Mouse (Mus musculus): ENCODE data around the gene Xpo4. TPM values are rescaled to one million over a fixed set of nuclear protein-coding genes. Genes with fewer than 3 reads are reported as not detected.
A peak's percentile ranks its signal among the peaks of the same experiment; 100 is the strongest.

Xpo4 gene
- total RNA-seq, 1 experiment from 2014 or later, result 38.5 TPM

- 0 out of 4 replicates have a peak, but pooled peaks of 1 of the 2 experiments have one; percentile 10 for ATAC-seq (replicated peaks in 1 of 2; ENCODE audit: insufficient read depth in 1 of 2, low FRiP score in 2 of 2, low TSS enrichment in 1 of 2, low read depth in 1 of 2, poor library complexity in 2 of 2, severe bottlenecking in 2 of 2)
These were observed 42.3 kb downstream of the Xpo4 start for GRCm38 (mm10) chr14:57622934-57623333.

DNA sequence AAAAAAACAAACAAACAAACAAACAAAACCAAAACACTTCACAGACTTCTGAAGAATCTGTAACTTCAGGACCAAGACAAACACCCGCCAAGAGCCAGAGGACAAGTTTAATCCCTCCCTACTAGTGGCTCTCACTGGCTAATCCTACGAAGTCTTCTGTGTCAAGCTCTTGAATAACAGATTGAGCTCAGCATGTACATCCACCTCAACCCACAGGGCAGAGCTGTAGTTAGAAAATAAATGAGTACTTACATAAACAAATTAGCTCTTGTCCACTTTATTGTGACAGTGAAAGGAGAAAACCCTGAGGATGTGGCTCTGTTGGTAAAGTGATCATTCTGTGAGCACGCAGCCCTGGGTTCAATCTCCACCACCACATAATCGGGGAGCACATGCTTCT, 43.5 kb downstream of the Xpo4 start:
- ATAC-seq (replicated peaks in 1 of 2; ENCODE audit: insufficient read depth in 1 of 2, low FRiP score in 2 of 2, low TSS enrichment in 1 of 2, low read depth in 1 of 2, poor library complexity in 2 of 2, severe bottlenecking in 2 of 2), result no peak

- no peak for ATAC-seq (replicated peaks in 1 of 2; ENCODE audit: insufficient read depth in 1 of 2, low FRiP score in 2 of 2, low TSS enrichment in 1 of 2, low read depth in 1 of 2, poor library complexity in 2 of 2, severe bottlenecking in 2 of 2)
These were observed 44.5 kb downstream of the Xpo4 start for GRCm38 (mm10) chr14:57620598-57621236.

- peak; percentile 82 for ATAC-seq (replicated peaks in 1 of 2; ENCODE audit: insufficient read depth in 1 of 2, low FRiP score in 2 of 2, low TSS enrichment in 1 of 2, low read depth in 1 of 2, poor library complexity in 2 of 2, severe bottlenecking in 2 of 2)
These were observed 45.7 kb downstream of the Xpo4 start for GRCm38 (mm10) chr14:57619487-57619886.

GRCm38 (mm10) chr14:57617675-57618074, 47.6 kb downstream of the Xpo4 start:
- no peak for ATAC-seq (replicated peaks in 1 of 2; ENCODE audit: insufficient read depth in 1 of 2, low FRiP score in 2 of 2, low TSS enrichment in 1 of 2, low read depth in 1 of 2, poor library complexity in 2 of 2, severe bottlenecking in 2 of 2)

- no peak for ATAC-seq (replicated peaks in 1 of 2; ENCODE audit: insufficient read depth in 1 of 2, low FRiP score in 2 of 2, low TSS enrichment in 1 of 2, low read depth in 1 of 2, poor library complexity in 2 of 2, severe bottlenecking in 2 of 2)
These were observed 48.8 kb downstream of the Xpo4 start for GRCm38 (mm10) chr14:57616339-57616965.

- no peak for ATAC-seq (replicated peaks in 1 of 2; ENCODE audit: insufficient read depth in 1 of 2, low FRiP score in 2 of 2, low TSS enrichment in 1 of 2, low read depth in 1 of 2, poor library complexity in 2 of 2, severe bottlenecking in 2 of 2)
These were observed 49.4 kb downstream of the Xpo4 start for GRCm38 (mm10) chr14:57615828-57616227.

DNA sequence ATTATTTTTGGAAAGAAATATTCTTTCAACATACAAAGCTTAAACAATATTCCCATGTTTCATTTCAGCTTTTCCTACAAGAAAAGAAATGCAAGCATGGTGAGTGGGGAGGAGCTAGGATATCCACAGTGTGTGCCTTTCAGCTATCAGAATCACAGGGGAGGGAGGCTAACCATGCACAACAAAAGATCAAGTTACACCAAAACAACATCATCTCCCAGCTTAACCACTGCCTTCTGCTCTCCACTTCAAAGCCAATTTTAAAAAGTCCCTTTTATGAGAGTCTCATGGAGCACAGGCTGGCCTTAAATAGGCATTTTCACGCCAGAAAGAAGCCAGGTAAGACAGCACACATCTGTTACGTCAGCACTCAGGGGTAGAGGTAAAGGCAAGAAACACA, 54.2 kb downstream of the Xpo4 start:
- no peak for ATAC-seq (replicated peaks in 1 of 2; ENCODE audit: insufficient read depth in 1 of 2, low FRiP score in 2 of 2, low TSS enrichment in 1 of 2, low read depth in 1 of 2, poor library complexity in 2 of 2, severe bottlenecking in 2 of 2)

- ATAC-seq (replicated peaks in 1 of 2; ENCODE audit: insufficient read depth in 1 of 2, low FRiP score in 2 of 2, low TSS enrichment in 1 of 2, low read depth in 1 of 2, poor library complexity in 2 of 2, severe bottlenecking in 2 of 2), result no peak
These were observed 55.4 kb downstream of the Xpo4 start for GRCm38 (mm10) chr14:57609816-57610329.

DNA sequence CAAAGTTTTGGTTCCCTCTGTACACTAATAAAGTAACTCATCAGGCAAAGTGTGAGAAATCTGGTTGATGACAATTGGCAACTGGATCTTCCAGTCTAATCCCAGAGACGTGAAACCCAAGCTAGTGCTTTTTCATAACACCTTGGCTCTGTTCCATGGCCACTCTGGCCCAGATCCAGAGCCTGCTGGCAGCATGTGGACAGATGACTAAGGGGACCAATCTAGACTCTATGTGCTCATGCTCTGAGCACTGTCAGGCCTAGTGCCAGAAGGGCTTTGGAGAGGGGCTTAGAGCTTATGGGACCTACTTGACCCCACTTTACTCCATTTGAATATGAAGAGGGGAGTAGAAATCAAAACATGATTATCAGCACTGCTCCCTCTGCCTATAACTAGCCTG, 57.7 kb downstream of the Xpo4 start:
- ATAC-seq (replicated peaks in 1 of 2; ENCODE audit: insufficient read depth in 1 of 2, low FRiP score in 2 of 2, low TSS enrichment in 1 of 2, low read depth in 1 of 2, poor library complexity in 2 of 2, severe bottlenecking in 2 of 2), result peak in 1 of 2 experiments; percentile 45; a peak in 1 of 4 replicates

- ATAC-seq (replicated peaks in 1 of 2; ENCODE audit: insufficient read depth in 1 of 2, low FRiP score in 2 of 2, low TSS enrichment in 1 of 2, low read depth in 1 of 2, poor library complexity in 2 of 2, severe bottlenecking in 2 of 2), result no peak
These were observed 58.4 kb downstream of the Xpo4 start for GRCm38 (mm10) chr14:57606663-57607365.

GRCm38 (mm10) chr14:57593279-57593678, 72.0 kb downstream of the Xpo4 start:
- ATAC-seq (replicated peaks in 1 of 2; ENCODE audit: insufficient read depth in 1 of 2, low FRiP score in 2 of 2, low TSS enrichment in 1 of 2, low read depth in 1 of 2, poor library complexity in 2 of 2, severe bottlenecking in 2 of 2), result no peak

DNA sequence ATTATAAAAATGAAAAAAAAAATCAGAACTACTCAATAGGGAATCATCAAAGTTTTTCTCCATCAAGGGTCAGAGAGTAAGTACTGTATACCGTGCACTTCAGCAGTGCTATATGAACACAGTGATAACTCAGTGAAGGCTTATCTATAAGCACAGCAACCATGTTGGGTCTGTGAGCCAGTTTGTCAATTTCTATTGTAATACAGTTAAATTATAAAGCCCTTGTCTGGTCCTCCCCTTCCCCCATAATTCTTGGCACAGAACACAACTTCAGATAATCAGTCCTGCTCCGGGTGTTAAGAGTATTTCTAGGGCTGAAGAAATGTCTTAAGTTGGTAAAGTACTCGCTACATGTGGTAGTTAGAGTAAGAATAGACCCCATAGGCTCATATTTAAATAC, 73.4 kb downstream of the Xpo4 start:
- no peak for ATAC-seq (replicated peaks in 1 of 2; ENCODE audit: insufficient read depth in 1 of 2, low FRiP score in 2 of 2, low TSS enrichment in 1 of 2, low read depth in 1 of 2, poor library complexity in 2 of 2, severe bottlenecking in 2 of 2)

GRCm38 (mm10) chr14:57576364-57577060, 88.7 kb downstream of the Xpo4 start:
- no peak for ATAC-seq (replicated peaks in 1 of 2; ENCODE audit: insufficient read depth in 1 of 2, low FRiP score in 2 of 2, low TSS enrichment in 1 of 2, low read depth in 1 of 2, poor library complexity in 2 of 2, severe bottlenecking in 2 of 2)

- ATAC-seq (replicated peaks in 1 of 2; ENCODE audit: insufficient read depth in 1 of 2, low FRiP score in 2 of 2, low TSS enrichment in 1 of 2, low read depth in 1 of 2, poor library complexity in 2 of 2, severe bottlenecking in 2 of 2), result no peak
These were observed 90.2 kb downstream of the Xpo4 start for GRCm38 (mm10) chr14:57574792-57575587.

- peak; percentile 99 for ATAC-seq (replicated peaks in 1 of 2; ENCODE audit: insufficient read depth in 1 of 2, low FRiP score in 2 of 2, low TSS enrichment in 1 of 2, low read depth in 1 of 2, poor library complexity in 2 of 2, severe bottlenecking in 2 of 2)
These were observed 93.8 kb downstream of the Xpo4 start, which contains the start of gene Eef1akmt1 for GRCm38 (mm10) chr14:57571155-57572133. Gene Eef1akmt1, minus strand, starts transcription at chr14:57571612.
